Mouse (Mus musculus) cerebellum, adult 9-10 months (tissue): ENCODE measurements around the gene Ripor1.

Experiments used
- DNase-seq: peaks from one replicate; pipeline ENCODE4 v3.0.0; 2022

Gene Ripor1

GRCm38 (mm10) chr8:105606189-105607023, 1.4 kb downstream of the Ripor1 start:
- peak; percentile 81 for DNase-seq

DNA sequence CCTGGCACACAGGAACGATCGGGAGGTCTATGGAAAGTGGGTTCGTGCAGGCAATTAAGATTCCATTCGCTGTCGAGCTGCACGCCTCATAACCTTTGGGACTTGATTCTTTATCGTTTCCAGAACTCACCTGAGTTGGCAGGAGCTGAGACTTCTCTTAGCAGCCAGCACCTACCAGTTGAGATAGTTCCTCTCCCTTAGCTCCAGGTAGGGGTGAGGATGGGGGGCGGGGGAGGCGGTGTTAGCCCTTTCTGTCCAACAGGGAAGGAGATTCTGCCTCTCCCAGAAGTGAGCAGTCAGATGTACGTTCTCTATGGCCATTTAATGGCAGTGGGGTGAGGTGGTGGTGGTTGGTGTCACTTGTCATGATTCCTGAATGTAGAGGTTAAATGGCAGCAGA, 2.0 kb downstream of the Ripor1 start:
- DNase-seq, result peak; percentile 30

DNA sequence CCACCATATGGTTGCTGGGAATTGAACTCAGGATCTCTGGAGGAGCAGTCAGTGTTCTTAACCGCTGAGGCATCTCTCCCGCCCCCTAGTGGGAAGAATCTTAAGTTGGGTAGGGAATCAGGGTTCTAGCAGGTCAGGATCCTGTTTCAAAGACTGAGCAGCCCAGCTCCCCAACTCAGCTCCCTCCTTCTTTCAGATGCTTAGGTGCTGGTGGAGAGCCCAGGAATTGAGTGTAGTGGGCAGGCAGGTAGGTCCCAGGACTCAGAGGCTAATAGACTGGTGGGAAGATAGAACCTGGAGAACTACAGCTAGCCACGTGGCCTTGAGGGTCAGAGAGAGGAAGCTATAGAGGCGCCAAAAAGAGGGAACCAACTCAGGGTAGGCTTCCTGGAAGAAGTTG, 2.6 kb downstream of the Ripor1 start:
- DNase-seq, result peak; percentile 59

- DNase-seq, result no peak
Observed at GRCm38 (mm10) chr8:105609355-105609754, 4.3 kb downstream of the Ripor1 start.

- no peak for DNase-seq
Observed at GRCm38 (mm10) chr8:105609771-105610170, 4.7 kb downstream of the Ripor1 start.

- no peak for DNase-seq
Observed at GRCm38 (mm10) chr8:105611836-105612235, 6.8 kb downstream of the Ripor1 start.

DNA sequence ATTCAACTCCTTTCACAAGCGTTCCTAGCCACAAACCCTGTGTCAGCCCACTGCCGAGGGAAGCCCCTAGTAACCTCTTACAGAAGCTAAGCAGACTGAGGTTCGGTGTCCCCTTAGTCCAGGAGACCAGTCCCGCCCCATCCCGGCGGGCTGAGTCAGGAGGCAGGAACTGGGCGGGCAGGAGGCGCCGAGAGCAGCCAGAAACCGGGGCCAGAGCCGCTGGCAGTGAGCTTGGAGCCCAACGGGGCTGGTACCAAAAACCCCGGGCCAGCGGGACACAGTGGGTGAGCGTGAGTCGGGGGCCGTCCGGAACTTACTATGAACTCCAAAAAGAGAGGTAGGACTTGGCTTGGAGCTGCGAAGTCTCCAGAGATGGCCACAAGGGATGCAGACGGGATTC, 8.0 kb downstream of the Ripor1 start:
- DNase-seq, result no peak

DNA sequence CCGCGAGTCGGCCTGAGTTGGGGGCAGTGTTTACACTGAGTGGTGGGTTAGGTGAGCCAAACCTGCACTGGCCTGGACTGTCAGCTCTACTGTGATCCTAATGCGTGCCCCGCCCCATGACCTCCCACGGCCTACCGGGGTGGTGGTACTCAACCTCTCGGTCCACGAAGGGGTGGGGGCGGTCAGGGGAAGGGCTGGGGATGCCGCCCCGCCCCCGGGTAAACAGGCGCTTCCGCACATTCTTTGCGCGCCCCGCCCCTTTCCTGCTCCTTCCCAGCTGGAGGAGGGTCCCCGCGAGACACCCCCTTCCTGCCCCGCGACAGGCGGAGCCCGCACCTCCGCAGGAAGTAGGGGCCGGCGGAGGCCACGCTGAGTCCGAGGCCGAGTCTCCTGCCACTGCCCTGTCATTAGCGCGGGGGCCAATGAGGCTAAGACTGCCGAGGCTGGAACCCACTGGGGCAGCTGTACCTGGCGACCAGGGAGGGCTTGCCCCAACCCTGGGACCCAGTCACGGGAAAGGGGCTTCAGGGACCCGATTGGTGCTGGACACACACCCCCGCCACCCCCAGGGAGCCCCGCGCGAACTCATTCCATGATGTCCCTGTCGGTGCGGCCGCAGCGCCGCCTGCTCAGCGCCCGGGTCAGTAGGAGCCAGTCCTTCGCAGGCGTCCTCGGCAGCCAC, 8.9 kb downstream of the Ripor1 start:
- no peak for DNase-seq

- DNase-seq, result no peak
Observed at GRCm38 (mm10) chr8:105615942-105616341, 10.9 kb downstream of the Ripor1 start.

DNA sequence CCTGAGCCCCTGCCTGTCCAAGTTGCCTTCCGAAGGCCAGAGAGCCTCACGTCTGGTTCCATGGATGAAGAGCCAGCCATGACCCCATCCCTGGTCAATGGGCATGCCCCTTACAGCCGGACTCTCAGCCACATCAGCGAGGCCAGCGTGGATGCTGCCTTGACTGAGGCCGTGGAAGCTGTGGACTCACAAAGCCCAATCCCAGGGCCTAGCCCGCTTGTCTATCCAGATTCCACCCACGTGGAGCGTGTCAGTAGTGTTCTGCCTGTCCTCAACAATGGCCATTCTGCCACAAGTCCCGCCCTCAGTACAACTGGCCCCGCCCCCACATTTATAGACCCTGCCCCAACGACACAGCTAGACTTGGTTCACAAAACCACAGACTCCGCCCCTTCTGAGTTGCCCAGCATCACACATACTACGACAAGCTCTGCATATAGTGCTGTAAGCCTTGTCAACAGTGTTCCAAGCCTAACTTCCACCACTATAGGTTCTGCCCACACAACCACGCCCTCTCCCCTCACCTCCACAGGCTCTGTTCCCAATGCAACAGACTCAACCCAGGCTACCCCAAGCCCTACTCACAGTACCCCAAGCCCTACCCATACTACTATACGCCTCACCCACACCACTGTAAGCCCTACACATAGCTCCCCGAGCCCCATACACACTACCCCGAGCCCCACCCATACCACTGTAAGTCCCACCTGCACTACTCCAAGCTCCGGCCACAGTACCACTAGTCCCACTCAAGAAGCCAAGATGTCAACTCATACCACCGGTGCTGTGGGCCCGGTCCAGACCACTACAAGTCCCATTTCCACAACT, 12.6 kb downstream of the Ripor1 start:
- DNase-seq, result no peak

- no peak for DNase-seq
Observed at GRCm38 (mm10) chr8:105618279-105618634, 13.2 kb downstream of the Ripor1 start.

- no peak for DNase-seq
Observed at GRCm38 (mm10) chr8:105618892-105619591, 14.0 kb downstream of the Ripor1 start.

DNA sequence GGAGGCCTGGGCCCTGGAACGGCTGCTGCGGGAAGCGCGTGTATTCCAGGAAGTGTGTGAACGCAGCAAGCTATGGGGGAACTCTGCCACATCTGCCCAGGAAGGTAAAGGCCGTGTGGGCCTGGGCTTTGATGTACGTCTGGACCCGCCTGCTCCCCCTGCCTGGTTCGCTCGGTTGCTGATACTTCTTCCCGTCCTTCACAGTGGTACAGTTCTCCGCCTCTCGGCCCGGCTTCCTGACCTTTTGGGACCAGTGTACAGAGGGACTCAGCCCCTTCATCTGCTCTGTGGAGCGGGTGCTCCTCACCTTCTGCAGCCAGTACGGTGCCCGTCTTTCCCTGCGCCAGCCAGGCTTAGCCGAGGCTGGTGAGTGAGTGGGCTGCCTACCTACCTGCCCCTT, 15.2 kb downstream of the Ripor1 start:
- DNase-seq, result no peak

DNA sequence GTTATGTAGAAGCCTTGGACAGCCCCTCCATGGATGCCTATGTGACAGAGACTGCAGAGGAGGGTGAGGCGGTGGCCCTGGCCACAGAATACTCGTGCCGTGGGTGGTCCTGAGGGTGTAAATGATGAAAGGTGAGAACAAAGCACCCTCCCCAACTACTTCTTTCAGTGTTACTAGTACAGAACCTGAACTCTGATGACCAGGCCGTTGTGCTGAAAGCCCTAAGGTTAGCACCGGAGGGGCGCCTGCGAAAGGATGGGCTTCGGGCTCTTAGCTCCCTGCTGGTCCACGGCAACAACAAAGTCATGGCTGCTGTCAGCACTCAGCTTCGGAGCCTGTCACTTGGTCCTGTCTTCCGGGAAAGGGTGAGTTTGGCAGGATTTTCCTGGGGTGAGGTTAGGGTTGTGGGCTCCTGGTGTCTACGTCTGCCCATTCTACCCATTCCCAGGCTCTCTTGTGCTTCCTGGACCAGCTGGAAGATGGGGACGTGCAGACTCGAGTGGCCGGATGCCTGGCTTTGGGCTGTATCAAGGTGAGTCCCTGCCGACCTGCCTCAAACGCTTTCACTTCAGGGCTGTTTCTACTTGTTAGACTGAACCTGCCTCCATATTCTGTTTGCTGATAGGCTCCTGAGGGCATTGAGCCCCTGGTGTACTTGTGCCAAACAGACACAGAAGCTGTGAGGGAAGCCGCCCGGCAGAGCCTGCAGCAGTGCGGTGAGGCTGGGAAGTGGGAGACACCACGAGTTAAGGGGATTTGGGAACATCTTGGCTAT, 16.1 kb downstream of the Ripor1 start:
- no peak for DNase-seq

- no peak for DNase-seq
Observed at GRCm38 (mm10) chr8:105621841-105622240, 16.8 kb downstream of the Ripor1 start.

DNA sequence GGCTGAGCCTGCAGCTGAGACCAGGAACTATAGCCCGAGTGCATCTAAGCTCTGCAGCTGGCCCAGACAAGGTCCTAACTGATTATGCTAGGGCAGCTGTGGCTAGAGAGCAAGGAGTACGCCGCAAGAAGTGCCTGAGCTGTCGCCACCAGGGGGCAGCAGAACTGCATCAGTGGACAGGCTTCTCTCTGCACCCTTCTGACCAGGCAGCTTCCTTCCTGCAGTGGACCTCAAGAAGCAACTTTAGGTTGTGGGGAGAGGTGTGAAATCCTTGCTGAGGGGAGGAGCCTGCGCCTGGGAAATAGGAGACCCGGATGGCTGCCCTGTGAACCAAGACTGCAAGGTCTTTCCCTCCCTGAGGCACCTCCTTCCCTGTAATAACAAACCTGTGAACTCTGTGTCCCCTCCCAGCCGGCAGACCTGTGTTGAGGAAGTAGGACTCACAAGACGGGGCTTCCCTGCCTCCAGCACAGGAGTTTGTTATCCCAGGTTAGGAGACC, 17.4 kb downstream of the Ripor1 start:
- peak; percentile 94 for DNase-seq

GRCm38 (mm10) chr8:105623118-105623517, 18.1 kb downstream of the Ripor1 start:
- no peak for DNase-seq

DNA sequence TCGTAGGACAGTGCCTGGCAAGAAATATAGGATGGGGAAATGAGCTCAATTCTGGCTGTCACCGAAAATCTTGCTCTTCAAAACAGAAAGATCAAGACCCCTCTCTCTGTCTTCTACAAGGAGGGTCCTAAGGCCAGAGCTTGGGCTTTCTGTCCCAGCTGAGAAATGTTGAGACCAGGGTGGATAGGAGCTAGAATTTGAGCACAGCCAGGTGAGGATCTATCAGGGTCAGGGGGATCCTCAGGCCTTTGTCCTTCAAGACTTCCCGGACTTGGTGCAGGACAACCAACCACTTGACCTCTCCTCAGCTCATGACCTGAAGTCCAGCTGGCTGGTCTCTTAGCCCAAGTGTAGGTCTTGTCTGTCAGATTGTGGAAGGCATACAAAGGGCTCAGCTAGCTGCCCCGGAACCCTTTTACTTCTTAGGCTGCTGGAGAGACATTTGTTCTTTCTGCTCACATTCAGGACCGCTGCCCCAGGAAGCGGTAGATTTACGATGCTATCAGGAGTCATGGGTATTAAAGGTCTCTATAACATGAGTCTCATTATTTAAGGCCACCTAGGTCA, 18.7 kb downstream of the Ripor1 start:
- no peak for DNase-seq

- no peak for DNase-seq
Observed at GRCm38 (mm10) chr8:105624401-105624800, 19.3 kb downstream of the Ripor1 start.

DNA sequence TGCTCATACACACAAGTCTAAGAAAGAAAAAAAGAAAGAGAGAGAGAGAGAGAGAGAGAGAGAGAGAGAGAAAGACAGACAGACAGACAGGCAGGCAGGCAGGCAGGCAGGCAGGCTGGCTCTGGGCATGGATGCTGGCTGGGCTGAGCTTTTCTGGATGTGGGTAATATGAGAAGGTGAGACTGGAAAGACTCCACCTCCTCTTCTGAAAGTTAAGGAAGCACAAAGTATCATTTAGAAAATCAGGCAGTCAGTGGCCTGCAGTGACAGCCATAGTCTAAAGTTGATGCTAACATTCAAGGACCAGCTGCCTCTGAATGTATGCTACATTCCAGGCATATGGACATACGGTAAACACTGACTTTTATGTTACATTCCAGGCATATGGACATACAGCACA, 19.8 kb downstream of the Ripor1 start:
- no peak for DNase-seq

DNA sequence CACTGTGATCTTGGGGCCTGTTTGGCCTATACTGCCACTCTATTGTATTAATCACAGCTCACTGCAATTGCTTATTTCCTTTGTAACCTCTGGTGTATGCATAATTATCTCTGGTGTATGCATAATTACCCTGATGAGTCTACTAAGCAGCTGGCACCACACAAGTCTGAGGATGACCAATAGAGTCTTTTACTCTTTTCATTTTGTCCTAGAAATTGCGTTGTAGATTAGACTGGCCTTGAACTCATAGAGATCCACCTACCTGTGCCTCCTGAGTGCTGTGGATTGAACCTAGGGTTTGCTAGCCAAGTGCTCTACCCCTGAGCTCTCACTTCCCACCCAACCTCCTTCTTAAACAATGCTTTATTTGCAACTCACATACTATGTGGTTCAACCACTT, 21.0 kb downstream of the Ripor1 start:
- DNase-seq, result no peak

DNA sequence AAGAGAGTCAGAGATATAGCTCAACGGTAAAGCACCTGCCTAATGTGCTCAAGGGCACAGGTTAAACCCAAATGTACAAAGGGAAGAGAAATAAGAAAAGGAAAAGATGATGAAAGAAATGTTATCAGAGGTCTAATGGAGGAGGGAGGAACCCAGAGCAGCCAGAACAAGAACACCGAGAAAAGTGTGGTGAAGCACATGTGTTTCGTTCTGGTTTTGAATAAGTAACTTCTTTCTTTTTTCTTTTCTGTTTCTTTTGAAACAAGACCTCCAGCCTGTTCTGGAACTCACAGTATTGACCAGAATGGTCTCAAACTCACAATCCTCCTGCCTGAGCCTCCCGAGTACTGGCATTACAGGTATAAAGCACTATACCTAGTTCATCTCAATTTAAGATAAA, 24.3 kb downstream of the Ripor1 start:
- no peak for DNase-seq
